Mouse (Mus musculus): Measurements from ENCODE around the gene Rnd1. TPM values are rescaled to one million over a fixed set of nuclear protein-coding genes. Genes with fewer than 3 reads are reported as not detected.

The Rnd1 gene
- polyA plus RNA-seq (2012; rRNA removed), result 1.9 and 2.1 TPM in 2 replicates

GRCm38 (mm10) chr15:98676940-98677728, at the start of gene Rnd1:
Rnd1 (minus strand) TSS chr15:98677461.

GRCm38 (mm10) chr15:98707766-98708372, 30.6 kb upstream of the Rnd1 start, which contains the start of gene Ccdc65:
Ccdc65 (plus strand) TSS chr15:98708207.

DNA sequence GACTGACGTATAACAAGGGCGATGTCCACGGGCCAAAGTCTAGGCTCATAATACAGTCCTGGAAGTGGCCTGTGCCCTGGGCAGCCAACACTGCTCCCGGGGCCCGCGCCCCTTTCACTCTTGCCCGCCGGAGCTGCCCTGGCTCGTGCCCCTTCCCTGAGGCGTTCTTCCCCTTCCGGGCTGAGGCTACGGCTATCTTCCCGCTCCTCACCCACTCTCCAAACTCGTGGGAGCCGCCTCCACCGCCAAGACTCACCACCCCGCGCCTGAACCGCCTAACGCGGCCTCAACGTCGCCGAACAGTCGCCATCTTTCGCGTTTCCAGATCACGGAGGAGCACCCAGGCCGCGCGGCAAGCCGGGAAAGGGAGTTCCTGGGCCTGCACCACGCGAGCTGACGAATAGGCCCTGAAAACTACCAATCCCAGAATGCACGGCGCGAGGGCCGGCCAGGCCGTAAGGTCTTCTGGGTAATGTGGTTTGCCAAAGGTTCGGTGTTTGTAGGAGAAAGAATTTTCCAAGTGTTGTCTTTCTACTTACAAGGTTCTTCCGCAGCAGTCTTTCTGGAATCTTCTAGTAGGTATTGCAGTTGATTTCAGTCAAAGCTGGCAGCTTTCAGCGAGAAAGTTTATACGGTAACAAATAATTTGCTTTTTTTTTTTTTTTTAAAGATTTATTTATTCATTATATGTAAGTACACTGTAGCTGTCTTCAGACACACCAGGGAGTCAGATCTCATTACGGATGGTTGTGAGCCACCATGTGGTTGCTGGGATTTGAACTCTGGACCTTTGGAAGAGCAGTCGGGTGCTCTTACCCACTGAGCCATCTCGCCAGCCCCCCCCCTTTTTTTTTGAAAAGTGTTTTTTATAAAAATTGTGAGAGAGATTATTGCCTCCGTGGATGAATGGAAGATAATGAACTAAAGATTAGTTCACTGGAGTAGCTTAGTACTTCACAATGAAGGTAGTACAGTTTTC, 14.4 kb downstream of the Rnd1 start, which contains the start of gene Ddx23:
TSS of gene Ddx23 (minus strand) at position 328 of the 979 bp plus-strand sequence.

GRCm38 (mm10) chr15:98630540-98630939, 46.7 kb downstream of the Rnd1 start, which contains the start of gene Cacnb3:
Cacnb3 (plus strand) TSS chr15:98630840.

Other genes with a start within 250 kb of the Rnd1 start
- not detected in 2 replicates for gene Olfr282, start 246.2 kb downstream of the Rnd1 start, polyA plus RNA-seq (2012; rRNA removed)
- gene Olfr281, start 224.9 kb downstream of the Rnd1 start, polyA plus RNA-seq (2012; rRNA removed), result not detected in 2 replicates
- gene OR5BS1P, start 207.6 kb downstream of the Rnd1 start, polyA plus RNA-seq (2012; rRNA removed), result not detected in 2 replicates
- not detected in 2 replicates for gene Lalba, start 194.7 kb downstream of the Rnd1 start, polyA plus RNA-seq (2012; rRNA removed)
- gene Olfr279, start 185.1 kb downstream of the Rnd1 start, polyA plus RNA-seq (2012; rRNA removed), result not detected in 2 replicates
- gene Kansl2, start 143.2 kb downstream of the Rnd1 start, polyA plus RNA-seq (2012; rRNA removed), result 19.0 and 19.6 TPM in 2 replicates
- gene Ccnt1, start 106.5 kb downstream of the Rnd1 start, polyA plus RNA-seq (2012; rRNA removed), result 6.7 TPM in 2 replicates
- 0.06 TPM in 1 of 2 replicates, not detected in the other for gene 4930415O20Rik, start 106.5 kb downstream of the Rnd1 start, polyA plus RNA-seq (2012; rRNA removed)
- 14.0 and 17.8 TPM in 2 replicates for gene Adcy6, start 67.4 kb downstream of the Rnd1 start, polyA plus RNA-seq (2012; rRNA removed)
- 1.2 TPM in 2 replicates for gene Cacnb3, start 46.6 kb downstream of the Rnd1 start, polyA plus RNA-seq (2012; rRNA removed)
- 16.7 and 18.6 TPM in 2 replicates for gene Ddx23, start 14.6 kb downstream of the Rnd1 start, polyA plus RNA-seq (2012; rRNA removed)
- gene Ccdc65, start 30.7 kb upstream of the Rnd1 start, polyA plus RNA-seq (2012; rRNA removed), result 0.03 and 0.04 TPM in 2 replicates
- 136 and 198 TPM in 2 replicates for gene Fkbp11, start 50.7 kb upstream of the Rnd1 start, polyA plus RNA-seq (2012; rRNA removed)
- 17.4 and 22.0 TPM in 2 replicates for gene Arf3, start 85.8 kb upstream of the Rnd1 start, polyA plus RNA-seq (2012; rRNA removed)
- gene Wnt10b, start 100.7 kb upstream of the Rnd1 start, polyA plus RNA-seq (2012; rRNA removed), result 0.03 and 0.07 TPM in 2 replicates
- gene Wnt1, start 112.4 kb upstream of the Rnd1 start, polyA plus RNA-seq (2012; rRNA removed), result not detected in 2 replicates
- 0.01 and 0.02 TPM in 2 replicates for gene Ddn, start 132.0 kb upstream of the Rnd1 start, polyA plus RNA-seq (2012; rRNA removed)
- gene Prkag1, start 154.1 kb upstream of the Rnd1 start, polyA plus RNA-seq (2012; rRNA removed), result 47.3 and 53.3 TPM in 2 replicates
- 3.5 and 6.2 TPM in 2 replicates for gene Kmt2d, start 193.7 kb upstream of the Rnd1 start, polyA plus RNA-seq (2012; rRNA removed)
- 1.5 and 1.6 TPM in 2 replicates for gene Rhebl1, start 217.1 kb upstream of the Rnd1 start, polyA plus RNA-seq (2012; rRNA removed)
- 0.14 and 0.16 TPM in 2 replicates for gene Dhh, start 221.1 kb upstream of the Rnd1 start, polyA plus RNA-seq (2012; rRNA removed)
- gene Lmbr1l, start 240.8 kb upstream of the Rnd1 start, polyA plus RNA-seq (2012; rRNA removed), result 15.8 and 17.4 TPM in 2 replicates

Data from liver, embryonic 18 days (tissue).